Mouse (Mus musculus) hindbrain, embryonic 10.5 days (tissue): ENCODE measurements around the gene Dyrk3. TPM values are rescaled to one million over a fixed set of nuclear protein-coding genes. Genes with fewer than 3 reads are reported as not detected.

ENCODE experiments used
- DNase-seq: peaks from one replicate; pipeline ENCODE4 v3.0.0-alpha.2; 2017; ENCODE audit warnings: low spot score
- H3K27ac ChIP-seq: fragments of 300-500 bp; sonication (generic); 2 replicates; pipeline ENCODE4 v1.5.1; 2016; ENCODE audit warnings: mild to moderate bottlenecking, moderate library complexity
- H3K27me3 ChIP-seq: fragments of 300-500 bp; sonication (generic); 2 replicates; pipeline ENCODE4 v1.6.1; 2016; ENCODE audit warnings: mild to moderate bottlenecking; ENCODE audit not compliant: poor library complexity, insufficient read depth, severe bottlenecking
- H3K36me3 ChIP-seq: fragments of 300-500 bp; sonication (generic); 2 replicates; pipeline ENCODE4 v1.6.1; 2016; ENCODE audit warnings: mild to moderate bottlenecking, moderate library complexity
- H3K4me1 ChIP-seq: fragments of 300-500 bp; sonication (generic); replicated peaks from 2 replicates; pipeline ENCODE4 v1.6.1; 2016; ENCODE audit warnings: mild to moderate bottlenecking
- H3K4me3 ChIP-seq: fragments of 300-500 bp; sonication (generic); 2 replicates; pipeline ENCODE4 v1.5.1; 2016; ENCODE audit warnings: mild to moderate bottlenecking, moderate library complexity
- H3K9me3 ChIP-seq: fragments of 300-500 bp; sonication (generic); 2 replicates; pipeline ENCODE4 v1.6.1; 2016; ENCODE audit warnings: mild to moderate bottlenecking, moderate library complexity
- WGBS: fragments of 180-500 bp; shearing (Covaris S2); methylation state at CpG from one replicate; pipeline ENCODE4 v1.1.7; 2016; 5-methylcytosine and 5-hydroxymethylcytosine counted together
- polyA plus RNA-seq: library from polyadenylated mRNA; unstranded; fragments of >200 nt; fragmentation: Nextera tagmentation; extraction: Ambion mirVana; gene quantifications from 2 replicates; pipeline ENCODE4 v1.2.1, GENCODE M21; 2016

Dyrk3 gene
- 11.2 and 12.1 TPM in 2 replicates for polyA plus RNA-seq

- H3K4me1 ChIP-seq: peaks cover 42% of the 10 kb centered on the region
- no peaks in the 10 kb centered on the region for H3K9me3 ChIP-seq
- no peaks in the 10 kb centered on the region for H3K27me3 ChIP-seq
- H3K27ac ChIP-seq: peak within 1 kb of the TSS; percentile 97
- WGBS: 8% methylated on average over 49 of the region's 49 CpGs
- peaks cover 16% of the 10 kb centered on the region for H3K36me3 ChIP-seq
- peak; percentile 93 for DNase-seq
- H3K4me3 ChIP-seq: peak within 1 kb of the TSS; percentile 90
Observed at GRCm38 (mm10) chr1:131138191-131139016, at the start of gene Dyrk3. Dyrk3 (minus strand) TSS chr1:131138340.

DNA sequence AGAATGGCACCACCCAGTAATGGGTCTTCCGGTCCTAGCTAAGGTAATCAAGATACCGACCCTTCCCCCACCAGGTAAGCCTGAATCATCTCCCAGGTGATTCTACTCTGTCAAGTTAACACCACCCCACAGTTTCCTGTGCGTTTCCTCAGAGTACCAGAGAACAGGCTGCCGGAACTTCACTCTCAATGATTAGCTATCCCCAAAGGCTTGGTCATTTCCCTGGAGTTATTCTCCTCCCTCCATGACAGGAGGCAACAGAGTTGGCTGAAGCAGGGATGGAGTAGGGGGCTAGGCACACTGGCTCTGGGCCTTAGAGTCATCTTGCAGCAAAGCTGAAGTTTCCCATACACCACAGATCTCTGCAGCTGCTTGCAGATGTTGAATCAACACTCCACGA is 49.7 kb upstream of the Dyrk3 start:
- DNase-seq: no peak
- H3K27ac ChIP-seq: no peak overlapping the region
- H3K27me3 ChIP-seq: no peaks in the 10 kb centered on the region
- no peaks in the 10 kb centered on the region for H3K9me3 ChIP-seq
- no peaks in the 10 kb centered on the region for H3K36me3 ChIP-seq
- 88% methylated on average over 5 of the region's 5 CpGs for WGBS
- no peaks in the 10 kb centered on the region for H3K4me1 ChIP-seq
- H3K4me3 ChIP-seq: no peak overlapping the region

- 83% methylated on average over 6 of the region's 6 CpGs for WGBS
- H3K4me1 ChIP-seq: no peaks in the 10 kb centered on the region
Observed at GRCm38 (mm10) chr1:131186995-131187394, 48.9 kb upstream of the Dyrk3 start.

GRCm38 (mm10) chr1:131185821-131186506 is 47.8 kb upstream of the Dyrk3 start:
- no peaks in the 10 kb centered on the region for H3K4me1 ChIP-seq
- no peak for DNase-seq
- H3K36me3 ChIP-seq: no peaks in the 10 kb centered on the region
- H3K9me3 ChIP-seq: no peaks in the 10 kb centered on the region
- H3K27ac ChIP-seq: no peak overlapping the region
- 89% methylated on average over 13 of the region's 13 CpGs for WGBS
- no peak overlapping the region for H3K4me3 ChIP-seq
- no peaks in the 10 kb centered on the region for H3K27me3 ChIP-seq

More at GRCm38 (mm10) chr1:131186995-131187394, 48.9 kb upstream of the Dyrk3 start:
- no peaks in the 10 kb centered on the region for H3K9me3 ChIP-seq
- no peaks in the 10 kb centered on the region for H3K27me3 ChIP-seq
- no peak for DNase-seq
- no peak overlapping the region for H3K27ac ChIP-seq
- H3K4me3 ChIP-seq: no peak overlapping the region
- H3K36me3 ChIP-seq: no peaks in the 10 kb centered on the region

DNA sequence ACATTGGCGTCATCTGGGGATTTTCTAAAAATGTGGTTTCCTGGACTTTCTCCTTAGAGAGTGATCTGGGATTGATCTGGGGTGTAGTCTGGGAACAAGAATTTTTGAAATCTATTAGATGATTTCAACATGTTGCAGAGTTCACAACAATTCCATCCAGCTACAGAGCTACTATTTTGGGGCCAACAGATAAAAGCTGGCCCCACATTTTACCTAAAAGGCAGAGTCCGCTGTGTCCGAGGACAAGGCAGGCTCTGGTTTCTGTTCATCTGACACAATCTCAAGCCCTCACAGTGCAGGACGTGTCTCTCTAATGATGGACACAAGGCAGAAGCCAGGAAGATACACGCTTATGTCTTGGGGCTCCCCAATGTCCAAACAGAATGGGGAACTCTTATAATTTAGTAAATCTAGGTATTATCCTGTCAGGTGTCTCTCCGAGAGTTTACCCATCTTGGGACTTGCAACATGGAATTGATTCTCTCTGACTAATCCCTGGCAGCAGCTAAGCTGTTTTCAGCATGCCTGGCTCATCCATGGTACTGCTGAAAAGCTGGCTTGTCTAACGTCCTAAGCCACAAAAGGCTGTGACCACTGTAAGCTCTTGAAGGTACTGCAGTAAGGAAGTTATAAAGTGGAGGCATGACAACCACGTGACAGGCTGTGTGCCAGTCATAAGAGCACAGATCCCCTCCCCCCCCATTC is 47.0 kb upstream of the Dyrk3 start:
- Histone ChIP-seq H3K27ac (no peak overlapping the region), H3K9me3 (no peaks in the 10 kb centered on the region), H3K27me3 (no peaks in the 10 kb centered on the region), H3K36me3 (peaks cover 6% of the 10 kb centered on the region; the same call in 1 of the 2 replicates), H3K4me1 (no peaks in the 10 kb centered on the region), H3K4me3 (no peak overlapping the region)
- WGBS: 85% methylated on average over 8 of the region's 8 CpGs
- no peak for DNase-seq

GRCm38 (mm10) chr1:131184253-131184955 is 46.3 kb upstream of the Dyrk3 start:
- Histone ChIP-seq H3K4me1 (no peaks in the 10 kb centered on the region), H3K4me3 (no peak overlapping the region), H3K27me3 (no peaks in the 10 kb centered on the region), H3K27ac (no peak overlapping the region), H3K36me3 (peaks cover 13% of the 10 kb centered on the region), H3K9me3 (no peaks in the 10 kb centered on the region)
- no peak for DNase-seq
- WGBS: 89% methylated on average over 9 of the region's 9 CpGs

GRCm38 (mm10) chr1:131183201-131183600 is 45.1 kb upstream of the Dyrk3 start:
- Histone ChIP-seq H3K9me3 (no peaks in the 10 kb centered on the region), H3K27me3 (no peaks in the 10 kb centered on the region), H3K4me3 (no peak overlapping the region), H3K36me3 (peaks cover 22% of the 10 kb centered on the region), H3K4me1 (no peaks in the 10 kb centered on the region), H3K27ac (no peak overlapping the region)
- 86% methylated on average over 7 of the region's 7 CpGs for WGBS
- DNase-seq: no peak

- H3K9me3 ChIP-seq: no peaks in the 10 kb centered on the region
- 70% methylated on average over 9 of the region's 9 CpGs for WGBS
- no peaks in the 10 kb centered on the region for H3K27me3 ChIP-seq
Observed at GRCm38 (mm10) chr1:131181642-131182527, 43.7 kb upstream of the Dyrk3 start.

GRCm38 (mm10) chr1:131180386-131180785 is 42.2 kb upstream of the Dyrk3 start:
- H3K9me3 ChIP-seq: no peaks in the 10 kb centered on the region
- no peaks in the 10 kb centered on the region for H3K27me3 ChIP-seq
- H3K36me3 ChIP-seq: peaks cover 50% of the 10 kb centered on the region
- H3K4me3 ChIP-seq: no peak overlapping the region
- WGBS: 94% methylated on average over 7 of the region's 7 CpGs
- no peak overlapping the region for H3K27ac ChIP-seq
- no peak for DNase-seq
- 0 out of 2 replicates have a peak, but pooled peaks cover 3% of the 10 kb centered on the region for H3K4me1 ChIP-seq

More at GRCm38 (mm10) chr1:131181642-131182527, 43.7 kb upstream of the Dyrk3 start:
- 0 out of 2 replicates have a peak, but pooled peaks cover 3% of the 10 kb centered on the region for H3K4me1 ChIP-seq
- H3K27ac ChIP-seq: no peak overlapping the region
- peak; percentile 70 for DNase-seq
- no peak overlapping the region for H3K4me3 ChIP-seq
- peaks cover 35% of the 10 kb centered on the region for H3K36me3 ChIP-seq

GRCm38 (mm10) chr1:131178083-131178482 is 39.9 kb upstream of the Dyrk3 start:
- H3K4me1 ChIP-seq: 0 out of 2 replicates have a peak, but pooled peaks cover 3% of the 10 kb centered on the region
- 91% methylated on average over 5 of the region's 5 CpGs for WGBS
- no peak overlapping the region for H3K27ac ChIP-seq
- H3K9me3 ChIP-seq: no peaks in the 10 kb centered on the region
- H3K36me3 ChIP-seq: peaks cover 73% of the 10 kb centered on the region
- H3K27me3 ChIP-seq: no peaks in the 10 kb centered on the region
- no peak overlapping the region for H3K4me3 ChIP-seq
- no peak for DNase-seq

DNA sequence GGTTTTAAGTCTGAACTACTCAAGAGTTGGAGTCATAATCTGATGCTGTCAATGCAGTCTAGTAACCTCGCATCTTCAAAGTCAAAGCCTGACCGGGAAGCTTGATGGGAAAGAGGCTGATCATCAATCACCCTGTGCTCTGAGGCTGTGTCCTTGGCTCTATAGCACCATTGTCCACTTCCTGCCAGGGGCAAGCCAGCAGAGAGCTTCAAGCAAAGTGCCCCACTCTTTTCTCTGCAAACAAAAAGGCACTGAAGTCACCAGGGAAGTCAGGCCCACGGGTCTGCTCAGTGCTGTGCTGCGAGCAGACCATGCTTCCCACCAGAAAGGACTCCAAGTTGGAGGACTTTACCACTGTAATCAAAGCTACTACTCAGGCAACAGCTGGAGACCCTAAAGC is 39.1 kb upstream of the Dyrk3 start:
- WGBS: 83% methylated on average over 4 of the region's 4 CpGs
- Histone ChIP-seq H3K4me1 (0 out of 2 replicates have a peak, but pooled peaks cover 3% of the 10 kb centered on the region), H3K27me3 (no peaks in the 10 kb centered on the region), H3K4me3 (no peak overlapping the region), H3K27ac (peak overlapping the region; percentile 53; the same call in 1 of the 2 replicates), H3K36me3 (peaks cover 81% of the 10 kb centered on the region), H3K9me3 (no peaks in the 10 kb centered on the region)
- DNase-seq: no peak
